Mouse (Mus musculus) A20 (cell line): ENCODE measurements at regions not wholly inside any gene's neighbourhood (a gene's known extent, or its start where the extent isn't known, plus 50 kb on each side); places are given as distances from the start of the nearest gene placed in this dataset.

Experiments
- DNase-seq: peaks from one replicate; pipeline ENCODE4 v3.0.0-alpha.2; 2011; ENCODE audit warnings: low read depth, low spot score

- no peak for DNase-seq
Measured at GRCm38 (mm10) chr9:61291646-61292045, 80.5 kb upstream of the Tle3 start.

GRCm38 (mm10) chr9:61292501-61292900 is 79.7 kb upstream of the Tle3 start:
- no peak for DNase-seq

GRCm38 (mm10) chr9:61293223-61293985 is 78.8 kb upstream of the Tle3 start:
- DNase-seq, result no peak

GRCm38 (mm10) chr9:61295001-61295400 is 77.2 kb upstream of the Tle3 start:
- no peak for DNase-seq

GRCm38 (mm10) chr9:61296311-61296947 is 75.7 kb upstream of the Tle3 start:
- no peak for DNase-seq

- no peak for DNase-seq
Measured at GRCm38 (mm10) chr9:61297385-61297784, 74.8 kb upstream of the Tle3 start.

GRCm38 (mm10) chr9:61299873-61300560 is 72.1 kb upstream of the Tle3 start:
- DNase-seq, result peak; percentile 16

- DNase-seq, result no peak
Measured at GRCm38 (mm10) chr9:61301070-61301469, 71.1 kb upstream of the Tle3 start.

- no peak for DNase-seq
Measured at GRCm38 (mm10) chr9:61302724-61303123, 69.4 kb upstream of the Tle3 start.

GRCm38 (mm10) chr9:61306306-61306705 is 65.9 kb upstream of the Tle3 start:
- DNase-seq, result no peak

- DNase-seq, result no peak
Measured at GRCm38 (mm10) chr9:61309096-61309495, 63.1 kb upstream of the Tle3 start.

GRCm38 (mm10) chr9:61309768-61310493 is 62.2 kb upstream of the Tle3 start:
- no peak for DNase-seq

GRCm38 (mm10) chr9:61310574-61310973 is 61.6 kb upstream of the Tle3 start:
- DNase-seq, result no peak

GRCm38 (mm10) chr9:61311604-61312003 is 60.6 kb upstream of the Tle3 start:
- DNase-seq, result no peak

GRCm38 (mm10) chr9:61314630-61315179 is 57.5 kb upstream of the Tle3 start:
- no peak for DNase-seq

GRCm38 (mm10) chr9:61315371-61316298 is 56.5 kb upstream of the Tle3 start:
- DNase-seq, result no peak

GRCm38 (mm10) chr9:61316442-61316841 is 55.7 kb upstream of the Tle3 start:
- DNase-seq, result no peak

GRCm38 (mm10) chr9:61319721-61320120 is 52.4 kb upstream of the Tle3 start:
- no peak for DNase-seq

- no peak for DNase-seq
Measured at GRCm38 (mm10) chr9:61321314-61321713, 50.9 kb upstream of the Tle3 start.

- no peak for DNase-seq
Measured at GRCm38 (mm10) chr9:61321825-61322224, 50.3 kb upstream of the Tle3 start.

- no peak for DNase-seq
Measured at GRCm38 (mm10) chr9:61322333-61322732, 49.8 kb upstream of the Tle3 start.
